Comparison of ENCODE assay signal across 8 mouse cellular contexts in genomic region chr6:125097346-125097689, GRCm38 (mm10). TPM values are rescaled to one million over a fixed set of nuclear protein-coding genes. Genes with fewer than 3 reads are reported as not detected.
DNase-seq lines count a peak whose midpoint lies in the region; ATAC-seq and TF ChIP-seq lines count a peak whose summit lies in the region.

No protein-coding gene starts in this region.

- peak overlapping the region; percentile 88 for H3K9ac ChIP-seq in CH12.LX (ENCODE audit: insufficient read depth, low read depth)
- H3K9ac ChIP-seq in hindbrain, embryonic 15.5 days, result peak overlapping the region; percentile 92
- peak overlapping the region; percentile 92 for H3K9ac ChIP-seq in midbrain, postnatal 0 days (replicated peaks; ENCODE audit: low read length, poor library complexity, severe bottlenecking)

- H3K36me3 ChIP-seq in kidney, adult 2 months (ENCODE audit: control insufficient read depth, insufficient read depth, low read length), result peaks cover 11% of the 10 kb centered on the region
- peaks cover 45 to 48% of the 10 kb centered on the region in 2 experiments for H3K36me3 ChIP-seq in CH12.LX (replicated peaks in 1 of 2; ENCODE audit: control insufficient read depth in 1 of 2, insufficient read depth in 1 of 2, low read length in 1 of 2)
- H3K36me3 ChIP-seq in hindbrain, embryonic 15.5 days, result peaks cover 26% of the 10 kb centered on the region
- peaks cover 36% of the 10 kb centered on the region for H3K36me3 ChIP-seq in midbrain, postnatal 0 days (ENCODE audit: insufficient read depth, low read length)

- no peaks in the 10 kb centered on the region for H3K9me3 ChIP-seq in CH12.LX (replicated peaks; ENCODE audit: low read length)
- H3K9me3 ChIP-seq in hindbrain, embryonic 15.5 days, result no peaks in the 10 kb centered on the region
- no peaks in the 10 kb centered on the region for H3K9me3 ChIP-seq in midbrain, postnatal 0 days (ENCODE audit: low read length)

- no peaks in the 10 kb centered on the region for H3K27me3 ChIP-seq in kidney, adult 2 months (replicated peaks; ENCODE audit: control insufficient read depth, insufficient read depth, low read length)
- no peaks in the 10 kb centered on the region for H3K27me3 ChIP-seq in CH12.LX (replicated peaks)
- no peaks in the 10 kb centered on the region for H3K27me3 ChIP-seq in hindbrain, embryonic 15.5 days
- no peaks in the 10 kb centered on the region for H3K27me3 ChIP-seq in midbrain, postnatal 0 days (ENCODE audit: insufficient read depth, low read length)

- peak overlapping the region; percentile 99 for H3K4me3 ChIP-seq in kidney, adult 2 months (ENCODE audit: insufficient read depth, low read depth, low read length)
- H3K4me3 ChIP-seq in CH12.LX (replicated peaks in 1 of 3; ENCODE audit: low read depth in 2 of 3, low read length in 2 of 3, poor library complexity in 1 of 3), result peak overlapping the region; percentile 93 to 98 (median 94)
- H3K4me3 ChIP-seq in bone marrow, adult 2 months (replicated peaks; ENCODE audit: control insufficient read depth, low read depth, low read length), result peak overlapping the region; percentile 96
- H3K4me3 ChIP-seq in hindbrain, embryonic 15.5 days, result peak overlapping the region; percentile 86
- H3K4me3 ChIP-seq in midbrain, postnatal 0 days (ENCODE audit: low read depth, low read length), result peak overlapping the region; percentile 97

- DNase-seq in kidney, adult 2 months, result peak; percentile 44
- DNase-seq in kidney, adult 18-20 months, result no peak
- DNase-seq in CH12.LX (ENCODE audit: extremely low read depth), result no peak
- DNase-seq in midbrain, postnatal 0 days (ENCODE audit: low spot score), result peak; percentile 14
- DNase-seq in adrenal gland, postnatal 14 days, result no peak
- DNase-seq in cerebellum, adult 11-12 months, result no peak

- 2% methylated on average over 12 of the region's 12 CpGs for WGBS in kidney, adult 2 months
- WGBS in bone marrow, adult 2 months, result under 1% methylated on average over 12 of the region's 12 CpGs
- WGBS in hindbrain, embryonic 15.5 days, result under 1% methylated on average over 12 of the region's 12 CpGs
- WGBS in midbrain, postnatal 0 days, result 2% methylated on average over 12 of the region's 12 CpGs

- no peak for TF ChIP-seq CTCF in kidney, adult 2 months (conservative IDR thresholded peaks at IDR 0.05; ENCODE audit: insufficient read depth, insufficient read length, low read depth, low read length)
- no peak for TF ChIP-seq CTCF in CH12.LX (conservative IDR thresholded peaks at IDR 0.05 in 1 of 2, IDR thresholded peaks at IDR 0.05 in 1 of 2; ENCODE audit: low read depth in 2 of 2, low read length in 2 of 2)
- no peak for TF ChIP-seq CTCF in bone marrow, adult 2 months (IDR thresholded peaks at IDR 0.05; ENCODE audit: control insufficient read depth, insufficient read depth, low read length)
- TF ChIP-seq CTCF in midbrain, postnatal 0 days (IDR thresholded peaks at IDR 0.05), result peak; percentile 25; the same call in 1 of the 2 replicates

- TF ChIP-seq POLR2A in kidney, adult 2 months (IDR thresholded peaks at IDR 0.05; ENCODE audit: low read depth, low read length), result no peak
- no peak for TF ChIP-seq POLR2A in CH12.LX (IDR thresholded peaks at IDR 0.05; ENCODE audit: low read depth, low read length)
- TF ChIP-seq POLR2A in bone marrow, adult 2 months (IDR thresholded peaks at IDR 0.05; ENCODE audit: borderline replicate concordance, control insufficient read depth, low read depth, low read length), result no peak

- peak overlapping the region; percentile 95 for H3K27ac ChIP-seq in kidney, adult 2 months (ENCODE audit: insufficient read depth, low read depth, low read length)
- peak overlapping the region; percentile 11; the same call in 1 of the 2 replicates for H3K27ac ChIP-seq in CH12.LX (ENCODE audit: insufficient read depth, low read depth)
- H3K27ac ChIP-seq in bone marrow, adult 2 months (ENCODE audit: control insufficient read depth, insufficient read depth, low read depth, low read length, poor library complexity), result peak overlapping the region; percentile 96
- H3K27ac ChIP-seq in hindbrain, embryonic 15.5 days (replicated peaks), result peak overlapping the region; percentile 93
- peak overlapping the region; percentile 90 for H3K27ac ChIP-seq in midbrain, postnatal 0 days (ENCODE audit: low read depth, low read length)

- TF ChIP-seq EP300 in CH12.LX (IDR thresholded peaks at IDR 0.05; ENCODE audit: low read length), result no peak

- peaks cover 42% of the 10 kb centered on the region for H3K79me2 ChIP-seq in CH12.LX (replicated peaks; ENCODE audit: control insufficient read depth, extremely low read depth, insufficient read depth, poor library complexity, severe bottlenecking)

- no peak for ATAC-seq in hindbrain, embryonic 15.5 days (ENCODE audit: low FRiP score, low read depth)
- ATAC-seq in midbrain, postnatal 0 days (ENCODE audit: low FRiP score), result peak; percentile 6; the same call in 1 of the 2 replicates

- peaks cover 23% of the 10 kb centered on the region for H3K4me1 ChIP-seq in kidney, adult 2 months (ENCODE audit: control insufficient read depth, insufficient read depth, low read length)
- H3K4me1 ChIP-seq in CH12.LX (ENCODE audit: control insufficient read depth in 1 of 2, insufficient read depth in 2 of 2), result peaks cover 16 to 35% of the 10 kb centered on the region in 2 experiments
- peaks cover 2% of the 10 kb centered on the region; the same call in 1 of the 2 replicates for H3K4me1 ChIP-seq in bone marrow, adult 2 months (ENCODE audit: control insufficient read depth, insufficient read depth, low read length)
- peaks cover 42% of the 10 kb centered on the region for H3K4me1 ChIP-seq in hindbrain, embryonic 15.5 days (replicated peaks)
- peaks cover 23% of the 10 kb centered on the region for H3K4me1 ChIP-seq in midbrain, postnatal 0 days (ENCODE audit: insufficient read depth, low read length)

- TF ChIP-seq RAD21 in CH12.LX (IDR thresholded peaks at IDR 0.05; ENCODE audit: low read depth, low read length), result no peak

- in situ Hi-C loops in CH12.LX (cut with MboI; ENCODE audit: low pct_ligation_motif_present, low pct_unique_long_range_greater_than_20kb, low sequenced_read_pairs), result loop anchor here (10.0 kb wide), 1 partner anchor 53 kb away; the partner anchor contains the start of gene Acrbp

- dilution Hi-C loops in CH12.LX (cut with MboI; ENCODE audit: extremely low pct_ligation_motif_present, extremely low pct_unique_long_range_greater_than_20kb, low sequenced_read_pairs), result no loop called here

- peak overlapping the region; percentile 86 for H3K4me2 ChIP-seq in CH12.LX (ENCODE audit: insufficient read depth, low read depth, poor library complexity, severe bottlenecking)
- H3K4me2 ChIP-seq in hindbrain, embryonic 15.5 days, result peak overlapping the region; percentile 89
- H3K4me2 ChIP-seq in midbrain, postnatal 0 days (ENCODE audit: low read depth, low read length, poor library complexity, severe bottlenecking), result peak overlapping the region; percentile 91

RNA-seq across cellular contexts. Expression of gene Chd4, which starts 1.5 kb away (rescaled TPM):
- polyA plus RNA-seq in kidney, adult 2 months (2012; rRNA removed), result 43.6 and 57.7 TPM in 2 replicates
- total RNA-seq in CH12.LX (2012; rRNA removed), result 165 and 174 TPM in 2 replicates
- 72.7 and 86.0 TPM in 2 replicates for total RNA-seq in CH12.LX (2014; rRNA removed)
- polyA plus RNA-seq in CH12.LX (2012; ENCODE audit: insufficient read length, low read depth), result 200 and 225 TPM in 2 replicates
- 66.8 and 106 TPM in 2 replicates for polyA plus RNA-seq in bone marrow, adult 2 months (2011; ENCODE audit: insufficient read depth, insufficient read length, low replicate concordance, missing spikeins)
- polyA plus RNA-seq in hindbrain, embryonic 15.5 days (2015; fragmentation: Nextera tagmentation; extraction: Ambion mirVana), result 90.3 and 93.1 TPM in 2 replicates
- total RNA-seq in midbrain, postnatal 0 days (2014; rRNA removed), result 117 and 133 TPM in 2 replicates
- 72.9 and 89.1 TPM in 2 replicates for polyA plus RNA-seq in midbrain, postnatal 0 days (2015; fragmentation: Nextera tagmentation; extraction: Ambion mirVana)
- total RNA-seq in adrenal gland, postnatal 14 days (2021), result 189 and 192 TPM in 2 replicates

RNA-seq across cellular contexts. Expression of gene Lpar5, which starts 29.6 kb away (rescaled TPM):
- polyA plus RNA-seq in kidney, adult 2 months (2012; rRNA removed), result 2.9 and 3.5 TPM in 2 replicates
- 4.4 and 4.5 TPM in 2 replicates for total RNA-seq in CH12.LX (2012; rRNA removed)
- 3.3 and 4.8 TPM in 2 replicates for total RNA-seq in CH12.LX (2014; rRNA removed)
- polyA plus RNA-seq in CH12.LX (2012; ENCODE audit: insufficient read length, low read depth), result 14.4 and 25.9 TPM in 2 replicates
- polyA plus RNA-seq in bone marrow, adult 2 months (2011; ENCODE audit: insufficient read depth, insufficient read length, low replicate concordance, missing spikeins), result not detected in 2 replicates
- polyA plus RNA-seq in hindbrain, embryonic 15.5 days (2015; fragmentation: Nextera tagmentation; extraction: Ambion mirVana), result 0.54 and 1.0 TPM in 2 replicates
- 0.90 and 1.7 TPM in 2 replicates for total RNA-seq in midbrain, postnatal 0 days (2014; rRNA removed)
- polyA plus RNA-seq in midbrain, postnatal 0 days (2015; fragmentation: Nextera tagmentation; extraction: Ambion mirVana), result 0.52 and 0.71 TPM in 2 replicates
- 0.44 and 2.1 TPM in 2 replicates for total RNA-seq in adrenal gland, postnatal 14 days (2021)

RNA-seq across cellular contexts. Expression of gene Nop2, which starts 34.4 kb away (rescaled TPM):
- polyA plus RNA-seq in kidney, adult 2 months (2012; rRNA removed), result 15.5 and 16.5 TPM in 2 replicates
- total RNA-seq in CH12.LX (2012; rRNA removed) (128 and 188 TPM in 2 replicates), CH12.LX (2014; rRNA removed) (154 TPM in 2 replicates)
- polyA plus RNA-seq in CH12.LX (2012; ENCODE audit: insufficient read length, low read depth), result 175 and 179 TPM in 2 replicates
- 12.5 and 25.7 TPM in 2 replicates for polyA plus RNA-seq in bone marrow, adult 2 months (2011; ENCODE audit: insufficient read depth, insufficient read length, low replicate concordance, missing spikeins)
- polyA plus RNA-seq in hindbrain, embryonic 15.5 days (2015; fragmentation: Nextera tagmentation; extraction: Ambion mirVana), result 47.7 and 49.7 TPM in 2 replicates
- total RNA-seq in midbrain, postnatal 0 days (2014; rRNA removed), result 34.5 and 45.8 TPM in 2 replicates
- polyA plus RNA-seq in midbrain, postnatal 0 days (2015; fragmentation: Nextera tagmentation; extraction: Ambion mirVana), result 41.4 and 42.6 TPM in 2 replicates
- total RNA-seq in adrenal gland, postnatal 14 days (2021), result 47.0 and 53.7 TPM in 2 replicates

RNA-seq across cellular contexts. Expression of gene Iffo1, which starts 47.7 kb away (rescaled TPM):
- 35.0 and 36.4 TPM in 2 replicates for polyA plus RNA-seq in kidney, adult 2 months (2012; rRNA removed)
- total RNA-seq in CH12.LX (2012; rRNA removed) (6.7 and 7.6 TPM in 2 replicates), CH12.LX (2014; rRNA removed) (3.3 and 4.0 TPM in 2 replicates)
- 7.0 and 8.2 TPM in 2 replicates for polyA plus RNA-seq in CH12.LX (2012; ENCODE audit: insufficient read length, low read depth)
- polyA plus RNA-seq in bone marrow, adult 2 months (2011; ENCODE audit: insufficient read depth, insufficient read length, low replicate concordance, missing spikeins), result 21.0 and 39.0 TPM in 2 replicates
- 22.1 and 23.7 TPM in 2 replicates for polyA plus RNA-seq in hindbrain, embryonic 15.5 days (2015; fragmentation: Nextera tagmentation; extraction: Ambion mirVana)
- 33.3 and 33.9 TPM in 2 replicates for total RNA-seq in midbrain, postnatal 0 days (2014; rRNA removed)
- 19.0 and 20.4 TPM in 2 replicates for polyA plus RNA-seq in midbrain, postnatal 0 days (2015; fragmentation: Nextera tagmentation; extraction: Ambion mirVana)
- total RNA-seq in adrenal gland, postnatal 14 days (2021), result 18.6 and 25.0 TPM in 2 replicates

RNA-seq across cellular contexts. Expression of gene Acrbp, which starts 47.8 kb away (rescaled TPM):
- polyA plus RNA-seq in kidney, adult 2 months (2012; rRNA removed), result 14.3 and 18.9 TPM in 2 replicates
- total RNA-seq in CH12.LX (2012; rRNA removed), result 3.1 and 3.3 TPM in 2 replicates
- total RNA-seq in CH12.LX (2014; rRNA removed), result 1.1 and 1.7 TPM in 2 replicates
- 4.0 and 4.9 TPM in 2 replicates for polyA plus RNA-seq in CH12.LX (2012; ENCODE audit: insufficient read length, low read depth)
- 24.3 and 45.9 TPM in 2 replicates for polyA plus RNA-seq in bone marrow, adult 2 months (2011; ENCODE audit: insufficient read depth, insufficient read length, low replicate concordance, missing spikeins)
- 19.1 and 20.9 TPM in 2 replicates for polyA plus RNA-seq in hindbrain, embryonic 15.5 days (2015; fragmentation: Nextera tagmentation; extraction: Ambion mirVana)
- 6.9 and 12.6 TPM in 2 replicates for total RNA-seq in midbrain, postnatal 0 days (2014; rRNA removed)
- polyA plus RNA-seq in midbrain, postnatal 0 days (2015; fragmentation: Nextera tagmentation; extraction: Ambion mirVana), result 7.2 and 7.8 TPM in 2 replicates
- total RNA-seq in adrenal gland, postnatal 14 days (2021), result 7.5 and 8.2 TPM in 2 replicates

Comparison
In these comparisons a context has a peak if more than half of its experiments do, and no peak if none do; other contexts are left out.
1. DNase-seq: peak in kidney, adult 2 months (single experiment) and midbrain, postnatal 0 days (single experiment); none in kidney, adult 18-20 months (single experiment), CH12.LX (single experiment), adrenal gland, postnatal 14 days (single experiment) and cerebellum, adult 11-12 months (single experiment).
2. H3K27ac ChIP-seq: peak in every context shown above with its lines; median percentile 96 in bone marrow, adult 2 months; 95 in kidney, adult 2 months; 93 in hindbrain, embryonic 15.5 days; 90 in midbrain, postnatal 0 days; 11 in CH12.LX.
3. Peak in every context shown above with its lines, with median percentiles within 50 percentile points of each other: H3K4me3 ChIP-seq, H3K4me2 ChIP-seq and H3K9ac ChIP-seq.